Mouse (Mus musculus) small intestine, adult 2 months (tissue): ENCODE results near the gene Map9.

ENCODE experiments used
- CTCF ChIP-seq: fragments of 200-500 bp; IDR thresholded peaks from 2 replicates; pipeline ENCODE4 v1.5.1; 2012; ENCODE audit warnings: low read depth, mild to moderate bottlenecking, control low read depth, inconsistent platforms, low read length, moderate library complexity, mixed read lengths; ENCODE audit not compliant: insufficient replicate concordance, insufficient read length; ENCODE audit errors: extremely low read depth
- POLR2A ChIP-seq: fragments of 200-500 bp; IDR thresholded peaks from 2 replicates; pipeline ENCODE4 v1.6.1; 2012; ENCODE audit warnings: low read depth, mild to moderate bottlenecking, control low read depth, inconsistent platforms, low read length, moderate library complexity

DNA sequence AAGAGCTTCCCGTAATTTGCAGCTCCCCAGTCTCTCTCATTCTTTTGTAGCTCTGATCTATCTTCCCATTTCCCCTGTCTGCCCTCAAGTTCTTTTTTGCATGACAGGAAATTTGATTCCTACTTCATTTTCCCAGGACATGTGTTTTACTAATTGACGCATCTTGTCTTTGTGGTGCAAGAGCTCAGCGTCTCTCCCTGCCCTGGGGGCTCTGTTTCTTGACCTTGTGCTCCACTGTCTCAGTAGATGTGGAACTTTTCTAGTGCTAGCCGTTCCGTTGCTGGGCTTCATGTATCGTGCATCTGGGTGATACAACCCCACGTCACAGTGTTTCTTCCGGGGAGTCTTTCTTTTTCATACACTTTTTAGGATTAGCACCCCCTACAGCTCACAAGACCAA, 27.2 kb downstream of the Map9 start:
- TF ChIP-seq POLR2A = no peak
- TF ChIP-seq CTCF = no peak
